Mouse (Mus musculus) cerebellum, adult 18-20 months (tissue): ENCODE measurements around the gene ccdc198.
"Not testable (repeated sequence)": the region's sequence is repeated elsewhere in the genome, so short reads cannot be mapped to it uniquely, and the experiment has no call there.

Experiments used
- DNase-seq, 2 experiments: peaks; one replicate each; pipeline ENCODE4 v3.0.0; 2021

ccdc198 gene

GRCm38 (mm10) chr14:49245126-49245714 is at the start of gene ccdc198:
Gene ccdc198 (minus strand): TSS chr14:49245474.
- DNase-seq, result no peak

- peak in 1 of 2 experiments; percentile 10 for DNase-seq
These were observed 48.7 kb upstream of the ccdc198 start for GRCm38 (mm10) chr14:49293802-49294449.

DNA sequence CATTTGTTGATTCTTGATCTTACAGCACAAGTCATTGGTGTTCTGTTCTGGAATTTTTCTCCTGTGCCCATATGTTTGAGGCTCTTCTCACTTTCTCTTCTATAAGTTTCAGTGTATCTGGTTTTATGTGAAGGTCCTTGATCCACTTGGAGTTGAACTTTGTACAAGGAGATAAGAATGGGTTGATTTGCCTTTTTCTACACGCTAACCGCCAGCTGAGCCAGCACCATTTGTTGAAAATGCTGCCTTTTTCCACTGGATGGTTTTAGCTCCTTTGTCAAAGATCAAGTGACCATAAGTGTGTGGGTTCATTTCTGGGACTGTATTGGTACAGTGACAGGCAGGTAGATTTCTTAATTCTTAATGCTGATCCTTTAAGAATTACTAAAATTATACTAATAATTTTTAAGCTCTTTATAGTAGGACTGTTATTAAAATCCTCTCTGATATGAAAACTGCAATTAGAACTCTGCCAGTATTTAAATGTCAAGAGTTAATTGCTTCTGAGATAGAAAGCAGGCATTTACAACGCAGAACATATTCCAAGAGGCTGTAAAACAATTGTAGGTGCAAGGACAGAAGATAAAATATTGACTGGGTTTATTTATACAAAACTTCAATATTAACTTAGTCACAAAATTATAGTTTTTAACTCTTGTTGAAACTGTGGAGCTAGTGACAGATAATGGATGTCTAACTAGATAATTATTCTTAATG is 44.9 kb upstream of the ccdc198 start:
- DNase-seq, result no peak

GRCm38 (mm10) chr14:49283784-49284655 is 38.7 kb upstream of the ccdc198 start:
- DNase-seq, result no peak

GRCm38 (mm10) chr14:49278880-49279279 is 33.6 kb upstream of the ccdc198 start:
- DNase-seq, result no peak

DNA sequence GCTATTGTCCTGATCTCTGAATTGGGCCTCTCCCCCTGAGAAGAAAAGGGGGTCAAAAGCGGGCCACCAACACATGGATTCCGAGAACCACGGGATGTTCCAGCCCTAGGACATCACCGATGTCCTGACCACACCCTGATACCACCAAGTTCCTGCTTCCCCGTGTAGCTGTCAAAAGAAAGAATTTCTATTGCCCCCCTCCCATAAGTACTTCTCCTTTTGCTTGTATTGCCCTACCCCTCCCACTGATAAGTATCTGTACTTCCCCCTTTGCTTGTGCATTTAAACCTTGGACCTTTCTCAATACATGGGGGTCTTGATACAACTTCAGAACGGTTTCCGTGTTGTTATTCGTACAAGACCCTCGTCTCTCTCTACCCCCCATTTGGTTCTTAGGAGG is 33.2 kb upstream of the ccdc198 start:
- DNase-seq, result not testable (repeated sequence)

DNA sequence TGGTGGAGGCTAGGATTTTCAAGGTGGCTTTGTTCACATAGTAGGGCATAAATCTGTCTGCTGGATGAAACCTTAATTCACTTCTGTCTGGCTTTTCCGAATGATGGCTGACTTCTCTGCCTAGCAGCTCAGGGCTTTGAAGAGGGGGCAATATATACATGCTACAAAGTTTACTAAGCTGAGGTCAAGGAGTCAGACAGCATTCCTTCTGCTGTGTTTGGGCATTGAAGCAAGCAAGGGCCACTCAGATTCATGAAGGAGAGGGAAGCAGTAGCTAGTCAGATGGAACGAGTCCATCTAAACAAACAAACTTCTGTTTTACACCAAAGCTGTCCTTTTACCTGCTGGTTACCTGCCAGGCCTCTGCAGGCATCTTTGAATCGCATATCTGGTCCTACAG is 32.4 kb upstream of the ccdc198 start:
- no peak for DNase-seq

DNA sequence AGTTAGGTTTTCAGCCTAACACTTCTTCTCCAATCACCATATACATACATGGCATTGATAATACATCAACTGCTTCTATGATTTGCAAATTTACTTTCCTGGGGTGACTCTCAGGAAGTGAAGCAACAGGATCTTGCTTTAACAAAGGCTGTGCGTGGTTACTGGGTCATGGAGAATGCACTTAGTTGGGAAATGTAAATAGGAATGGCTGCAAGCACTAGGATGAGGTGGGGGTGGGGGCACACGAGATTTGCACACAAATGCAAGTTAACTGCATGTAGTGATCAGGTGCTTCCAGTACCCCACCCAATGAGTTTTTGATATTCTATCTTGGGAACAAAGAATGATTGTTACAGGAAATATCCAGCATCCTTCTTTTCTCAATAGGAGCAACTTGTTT is 30.1 kb upstream of the ccdc198 start:
- DNase-seq, result no peak

DNA sequence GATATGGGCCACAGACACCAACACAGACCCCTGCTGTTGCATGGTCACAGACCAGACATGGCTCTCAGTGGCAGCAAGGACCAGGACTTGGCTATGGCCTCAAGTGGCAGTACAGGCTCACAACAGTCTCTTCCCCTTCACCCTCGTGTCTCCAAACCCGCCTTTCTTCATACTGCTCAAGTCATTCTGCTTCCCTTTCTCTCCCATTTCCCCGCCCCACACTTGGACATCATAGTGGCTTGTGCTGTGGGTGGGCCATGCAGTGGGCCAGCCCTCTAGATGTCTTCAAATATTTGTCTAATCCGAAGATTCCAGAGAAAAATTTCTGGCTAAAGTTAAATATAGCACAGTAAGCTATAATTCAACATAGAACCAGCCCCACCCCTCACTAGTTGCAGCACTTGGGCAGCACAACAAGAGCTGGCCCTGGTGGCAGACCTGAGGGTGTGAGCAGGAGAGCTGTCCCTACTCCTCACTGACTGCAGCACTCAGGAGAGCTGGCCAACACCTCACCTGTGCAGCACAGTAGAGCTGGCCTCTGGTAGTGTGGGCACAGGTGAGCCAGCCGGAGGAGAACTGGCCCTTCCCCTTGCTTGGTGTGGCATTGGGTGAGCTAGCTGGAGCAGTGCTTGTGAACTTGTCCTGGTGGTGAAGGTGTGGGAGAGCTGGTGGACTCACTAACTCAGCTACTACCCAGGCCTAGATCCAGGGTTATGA is 20.2 kb upstream of the ccdc198 start:
- no peak for DNase-seq

DNA sequence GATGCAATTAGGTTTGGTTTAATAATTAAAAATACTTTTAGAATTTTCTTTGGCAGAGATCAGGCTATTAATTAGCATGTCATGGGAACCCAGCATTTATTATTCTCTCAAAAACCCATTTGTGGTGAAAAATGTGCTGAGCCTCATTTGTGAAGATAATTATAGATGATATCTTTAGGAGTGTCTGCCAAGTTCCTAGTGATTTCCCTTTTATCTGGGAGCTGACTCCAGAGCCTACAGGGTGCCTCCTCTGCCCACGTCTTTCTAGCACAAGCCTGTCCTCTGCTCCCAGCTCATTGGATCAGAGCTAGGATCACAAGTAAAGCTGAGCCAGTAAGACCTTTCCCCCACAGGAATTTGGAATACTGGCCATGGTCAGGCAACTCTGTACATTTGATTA is 3.8 kb downstream of the ccdc198 start:
- DNase-seq, result no peak

DNA sequence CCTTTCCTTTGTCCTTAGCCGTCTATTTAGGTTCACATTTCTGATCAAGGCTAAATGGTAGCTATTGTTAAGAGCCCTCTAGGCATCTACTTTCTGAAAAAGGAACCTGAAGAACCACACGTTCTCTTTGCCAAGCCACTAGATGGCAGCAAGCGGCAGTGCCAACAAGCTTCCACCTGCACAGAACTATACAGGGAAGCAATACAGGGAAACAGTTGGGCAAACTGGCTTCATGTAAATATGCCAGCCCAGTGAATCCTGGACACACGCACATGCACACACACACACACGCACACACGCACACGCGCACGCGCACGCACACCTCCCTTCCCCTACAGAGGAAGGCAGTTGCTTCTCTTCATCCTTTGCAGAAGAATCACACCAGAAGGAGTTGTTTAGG is 7.1 kb downstream of the ccdc198 start:
- DNase-seq, result peak; percentile 74 to 80

DNA sequence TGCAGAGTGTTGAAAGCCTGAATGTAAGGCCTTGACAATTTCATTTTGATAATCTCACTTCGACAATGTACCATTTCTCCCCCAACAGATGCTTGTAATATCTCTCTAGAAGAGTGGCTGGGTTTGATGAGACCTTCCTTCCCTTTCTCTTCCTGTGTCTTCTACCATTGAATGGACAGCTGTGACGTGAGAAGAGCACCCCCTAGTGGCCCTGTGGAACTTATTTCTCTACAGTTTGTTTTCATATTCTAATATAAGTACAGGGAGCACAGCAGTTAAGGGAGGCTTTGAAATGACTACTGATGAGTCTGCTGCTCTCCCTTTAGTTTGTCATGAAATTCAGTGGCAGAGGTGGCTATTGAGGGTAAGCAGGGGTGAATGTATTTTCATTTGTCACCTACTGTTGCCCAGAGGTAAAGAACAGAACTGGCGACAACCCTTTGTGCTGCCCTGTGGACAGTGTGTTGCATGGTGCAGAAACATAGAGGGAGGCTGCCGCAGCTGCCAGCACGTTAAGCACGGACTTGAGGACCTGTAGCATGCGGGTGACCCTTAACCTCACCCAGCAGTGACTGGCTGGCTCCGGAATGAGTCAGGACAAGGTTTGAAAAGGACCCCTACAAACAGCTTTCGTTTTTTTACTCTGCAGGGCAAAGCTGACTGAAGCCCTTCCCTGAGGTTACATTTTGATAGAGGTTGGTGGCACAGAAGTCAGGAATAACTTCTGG is 10.3 kb downstream of the ccdc198 start:
- DNase-seq, result peak; percentile 22 to 49

GRCm38 (mm10) chr14:49231845-49232244 is 13.4 kb downstream of the ccdc198 start:
- DNase-seq, result no peak

- peak; percentile 29 for DNase-seq
These were observed 18.3 kb downstream of the ccdc198 start for GRCm38 (mm10) chr14:49226986-49227385.

GRCm38 (mm10) chr14:49226471-49226870 is 18.8 kb downstream of the ccdc198 start:
- no peak for DNase-seq

DNA sequence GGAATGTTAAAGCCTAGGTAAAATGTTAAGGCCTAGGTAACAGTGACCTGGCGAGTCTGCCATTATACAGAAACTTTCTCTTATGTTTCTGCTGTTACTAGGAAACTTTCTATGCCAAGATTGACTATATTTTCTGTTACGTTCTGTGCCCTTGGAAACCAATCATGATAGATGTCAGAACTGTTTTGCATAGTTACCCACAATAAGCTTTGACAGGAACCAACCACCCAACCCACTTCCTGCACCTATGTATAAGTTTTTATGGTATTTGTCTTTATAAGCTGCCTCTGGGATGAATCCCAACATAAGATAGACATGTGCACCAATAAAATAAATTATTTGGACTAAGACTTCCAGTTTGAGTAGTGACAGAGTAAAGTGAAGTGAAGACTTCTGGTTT is 23.5 kb downstream of the ccdc198 start:
- DNase-seq, result no peak

DNA sequence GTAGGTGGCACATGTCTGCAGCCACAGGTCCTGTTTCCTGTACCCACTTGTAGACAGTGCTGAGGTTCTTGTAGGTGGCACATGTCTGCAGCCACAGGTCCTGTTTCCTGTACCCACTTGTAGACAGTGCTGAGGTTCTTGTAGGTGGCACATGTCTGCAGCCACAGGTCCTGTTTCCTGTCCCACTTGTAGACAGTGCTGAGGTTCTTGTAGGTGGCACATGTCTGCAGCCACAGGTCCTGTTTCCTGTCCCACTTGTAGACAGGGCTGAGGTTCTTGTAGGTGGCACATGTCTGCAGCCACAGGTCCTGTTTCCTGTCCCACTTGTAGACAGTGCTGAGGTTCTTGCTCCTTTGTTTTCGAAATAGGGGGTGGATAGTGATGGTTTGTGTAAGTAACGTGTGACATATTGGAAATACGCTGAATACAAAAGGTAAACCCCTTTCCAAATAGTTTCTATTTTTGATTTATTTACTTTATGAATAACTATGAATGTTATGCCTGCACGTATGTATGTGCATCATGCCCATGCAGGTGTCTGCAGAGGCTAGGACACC is 25.7 kb downstream of the ccdc198 start:
- not testable (repeated sequence) for DNase-seq

- no peak for DNase-seq
These were observed 26.6 kb downstream of the ccdc198 start for GRCm38 (mm10) chr14:49218677-49219076.

GRCm38 (mm10) chr14:49210215-49210614 is 35.1 kb downstream of the ccdc198 start:
- not testable (repeated sequence) for DNase-seq

DNA sequence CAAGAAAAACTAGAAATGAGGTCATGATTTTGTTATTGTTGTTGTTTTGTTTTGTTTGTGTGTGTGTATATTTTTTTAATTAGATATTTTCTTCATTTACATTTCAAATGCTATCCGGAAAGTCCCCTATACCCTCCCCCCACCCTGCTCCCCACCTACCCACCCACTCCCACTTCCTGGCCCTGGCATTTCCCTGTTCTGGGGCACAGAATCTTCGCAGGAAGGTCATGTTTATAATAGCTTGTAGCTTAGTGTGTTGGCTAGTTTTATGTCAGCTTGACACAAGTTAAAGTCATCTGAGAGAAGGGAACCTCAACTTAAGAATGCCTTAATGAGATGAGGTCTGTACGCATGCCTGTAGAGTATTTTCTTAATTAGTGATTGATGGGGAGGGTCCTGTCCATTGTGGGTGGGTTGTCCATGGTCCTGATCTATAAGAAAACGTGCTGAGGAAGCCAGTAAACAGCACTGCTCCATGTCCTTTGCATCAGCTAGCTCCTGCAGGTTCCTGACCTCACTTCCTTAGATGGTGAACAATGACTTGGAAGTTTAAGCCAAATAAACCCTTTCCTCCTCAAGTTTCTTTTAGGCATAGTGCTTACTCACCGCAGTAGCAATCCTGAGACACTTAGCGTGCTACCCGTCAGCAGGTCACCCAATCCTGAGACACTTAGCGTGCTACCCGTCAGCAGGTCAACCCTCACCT is 44.0 kb downstream of the ccdc198 start:
- no peak for DNase-seq

GRCm38 (mm10) chr14:49197031-49197527 is 48.2 kb downstream of the ccdc198 start:
- DNase-seq, result no peak
